Comparison of ENCODE assay signal across 24 mouse cellular contexts in the genomic region with DNA sequence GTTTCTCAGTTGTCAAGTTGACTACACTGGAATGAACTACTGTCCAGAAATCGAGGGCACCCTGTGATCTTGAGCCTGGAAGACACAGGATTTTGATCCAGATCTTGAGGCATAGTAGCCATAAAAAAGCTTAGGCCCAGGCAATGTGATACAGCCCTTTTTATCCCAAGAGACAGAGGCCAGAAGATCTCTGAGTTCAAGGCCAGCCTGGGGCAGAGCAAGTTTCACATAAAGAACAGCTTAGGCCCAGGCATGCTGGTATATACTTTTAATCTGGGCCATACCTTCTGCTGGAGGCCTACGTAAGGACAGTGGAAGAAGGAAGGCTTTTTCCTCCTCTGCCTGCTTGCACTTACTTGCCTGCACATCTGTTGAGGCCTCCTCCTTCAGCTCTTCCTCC. TPM values are rescaled to one million over a fixed set of nuclear protein-coding genes. Genes with fewer than 3 reads are reported as not detected.
DNase-seq lines count a peak whose midpoint lies in the region; ATAC-seq and TF ChIP-seq lines count a peak whose summit lies in the region.
"Had no signal": no experiment of that assay in that cellular context is flagged by ENCODE, and none has a peak within 500 bp of the region (broad histone marks: within the 10 kb centered on the region; RNA-seq: fewer than 3 reads in every experiment).

No protein-coding gene starts in this region.

- peaks cover 11% of the 10 kb centered on the region for H3K4me1 ChIP-seq in midbrain, embryonic 11.5 days (ENCODE audit: control insufficient read depth, insufficient read depth, low read length)
- 0 out of 2 replicates have a peak, but pooled peaks cover 2% of the 10 kb centered on the region for H3K4me1 ChIP-seq in midbrain, postnatal 0 days (ENCODE audit: insufficient read depth, low read length)
- peaks cover 15% of the 10 kb centered on the region for H3K4me1 ChIP-seq in intestine, postnatal 0 days (replicated peaks; ENCODE audit: control insufficient read depth, insufficient read depth, low read length)
- H3K4me1 ChIP-seq: heart, embryonic 15.5 days had no signal

- H3K9me3 ChIP-seq in midbrain, embryonic 11.5 days (ENCODE audit: control insufficient read depth, low read length), result peaks cover 4% of the 10 kb centered on the region; the same call in 1 of the 2 replicates
- peaks cover 5% of the 10 kb centered on the region; the same call in 1 of the 2 replicates for H3K9me3 ChIP-seq in midbrain, postnatal 0 days (ENCODE audit: low read length)
- 0 out of 2 replicates have a peak, but pooled peaks cover 4% of the 10 kb centered on the region for H3K9me3 ChIP-seq in intestine, postnatal 0 days (ENCODE audit: control insufficient read depth)

- peak; percentile 64 for DNase-seq in heart, adult 11 months
- no peak for DNase-seq in heart, adult 18-20 months
- peak; percentile 77 for DNase-seq in midbrain, embryonic 11.5 days (ENCODE audit: low spot score, missing footprints)
- no peak for DNase-seq in midbrain, postnatal 0 days (ENCODE audit: low spot score)
- no peak for DNase-seq in gastrocnemius, adult 18-20 months (ENCODE audit: low spot score)
- no peak for DNase-seq in right cerebral cortex, postnatal 4 days
- DNase-seq: adrenal gland, adult 8-10 months; adrenal gland, postnatal 25 days; cerebellum, adult 18-20 months; cerebellum, adult 9-10 months; cerebellum, postnatal 14 days; gastrocnemius, adult 2 months; gastrocnemius, postnatal 14 days; heart, postnatal 10 days; heart, postnatal 4 days had no signal

- H3K27me3 ChIP-seq in midbrain, embryonic 11.5 days (ENCODE audit: control insufficient read depth, insufficient read depth, low read length), result no peaks in the 10 kb centered on the region
- H3K27me3 ChIP-seq in midbrain, postnatal 0 days (ENCODE audit: insufficient read depth, low read length), result no peaks in the 10 kb centered on the region
- H3K27me3 ChIP-seq in intestine, postnatal 0 days (replicated peaks; ENCODE audit: control insufficient read depth, insufficient read depth, low read length), result no peaks in the 10 kb centered on the region
- H3K27me3 ChIP-seq: forebrain, embryonic 13.5 days; heart, embryonic 12.5 days; heart, embryonic 15.5 days had no signal

- WGBS in midbrain, embryonic 11.5 days, result 73% methylated on average over 2 of the region's 2 CpGs
- WGBS in midbrain, postnatal 0 days, result 91% methylated on average over 2 of the region's 2 CpGs
- 84% methylated on average over 2 of the region's 2 CpGs for WGBS in intestine, postnatal 0 days

- H3K4me3 ChIP-seq in midbrain, embryonic 11.5 days (ENCODE audit: low read depth, low read length), result no peak overlapping the region
- no peak overlapping the region for H3K4me3 ChIP-seq in midbrain, postnatal 0 days (ENCODE audit: low read depth, low read length)
- H3K4me3 ChIP-seq in intestine, postnatal 0 days (ENCODE audit: low read depth, low read length), result no peak overlapping the region
- H3K4me3 ChIP-seq: forebrain, embryonic 10.5 days; forebrain, embryonic 13.5 days; gastrocnemius, adult 2 months; heart, embryonic 12.5 days; heart, embryonic 15.5 days had no signal

- no peak overlapping the region for H3K27ac ChIP-seq in midbrain, embryonic 11.5 days (ENCODE audit: low read depth, low read length)
- no peak overlapping the region for H3K27ac ChIP-seq in midbrain, postnatal 0 days (ENCODE audit: low read depth, low read length)
- peak overlapping the region; percentile 77 for H3K27ac ChIP-seq in intestine, postnatal 0 days (ENCODE audit: low read depth, low read length)
- H3K27ac ChIP-seq: gastrocnemius, adult 2 months; heart, embryonic 15.5 days; hindbrain, embryonic 14.5 days had no signal

- ATAC-seq in midbrain, embryonic 11.5 days (ENCODE audit: low FRiP score), result no peak
- no peak for ATAC-seq in midbrain, postnatal 0 days (ENCODE audit: low FRiP score)
- no peak for ATAC-seq in intestine, postnatal 0 days
- ATAC-seq: activated CD4-positive, CD25-positive, alpha-beta regulatory T cell, adult 4 months; forebrain, embryonic 13.5 days; forebrain, embryonic 16.5 days; hindbrain, postnatal 0 days had no signal

- no peak for TF ChIP-seq CTCF in midbrain, postnatal 0 days (IDR thresholded peaks at IDR 0.05)
- no peak for TF ChIP-seq CTCF in intestine, postnatal 0 days (IDR thresholded peaks at IDR 0.05; ENCODE audit: low read depth)

- H3K9ac ChIP-seq in midbrain, embryonic 11.5 days (ENCODE audit: low read length), result no peak overlapping the region
- H3K9ac ChIP-seq in midbrain, postnatal 0 days (replicated peaks; ENCODE audit: low read length, poor library complexity, severe bottlenecking), result no peak overlapping the region
- no peak overlapping the region for H3K9ac ChIP-seq in intestine, postnatal 0 days (ENCODE audit: low read depth, low read length)
- H3K9ac ChIP-seq: forebrain, embryonic 13.5 days; heart, embryonic 12.5 days; heart, embryonic 15.5 days; hindbrain, embryonic 14.5 days had no signal

- H3K4me2 ChIP-seq in midbrain, embryonic 11.5 days, result no peak overlapping the region
- no peak overlapping the region for H3K4me2 ChIP-seq in midbrain, postnatal 0 days (ENCODE audit: low read depth, low read length, poor library complexity, severe bottlenecking)
- H3K4me2 ChIP-seq in intestine, postnatal 0 days (replicated peaks; ENCODE audit: low read depth), result no peak overlapping the region
- H3K4me2 ChIP-seq: forebrain, embryonic 13.5 days; heart, embryonic 12.5 days; heart, embryonic 15.5 days; hindbrain, embryonic 14.5 days had no signal

- H3K36me3 ChIP-seq in midbrain, embryonic 11.5 days (ENCODE audit: control insufficient read depth, insufficient read depth, low read length), result no peaks in the 10 kb centered on the region
- H3K36me3 ChIP-seq in midbrain, postnatal 0 days (ENCODE audit: insufficient read depth, low read length), result no peaks in the 10 kb centered on the region
- H3K36me3 ChIP-seq in intestine, postnatal 0 days (ENCODE audit: control insufficient read depth, insufficient read depth), result peaks cover 4% of the 10 kb centered on the region; the same call in 1 of the 2 replicates
- H3K36me3 ChIP-seq: heart, embryonic 12.5 days; heart, embryonic 15.5 days had no signal

RNA-seq across cellular contexts. Expression of gene Abat, which starts 51.6 kb away (rescaled TPM):
- 10 to 100 TPM in 1 of 2 experiments, 1 to 10 TPM in 1; 9.8 to 10.2 TPM for total RNA-seq in heart, adult 18-20 months (2021)
- polyA plus RNA-seq in midbrain, embryonic 11.5 days (2014; fragmentation: Nextera tagmentation; extraction: Ambion mirVana), result 18.1 and 19.6 TPM in 2 replicates
- total RNA-seq in midbrain, postnatal 0 days (2014; rRNA removed), result 117 and 137 TPM in 2 replicates
- polyA plus RNA-seq in midbrain, postnatal 0 days (2015; fragmentation: Nextera tagmentation; extraction: Ambion mirVana), result 89.4 and 92.7 TPM in 2 replicates
- 30.8 and 31.0 TPM in 2 replicates for polyA plus RNA-seq in intestine, postnatal 0 days (2015; fragmentation: Nextera tagmentation; extraction: Ambion mirVana)
- total RNA-seq in gastrocnemius, adult 18-20 months (2021), result 1 to 10 TPM; 1.7 to 2.3 TPM

Comparison
In these comparisons a context has a peak if more than half of its experiments do, and no peak if none do; other contexts are left out.
1. DNase-seq: peak in heart, adult 11 months (single experiment) and midbrain, embryonic 11.5 days (single experiment); none in heart, adult 18-20 months (0 of 2), midbrain, postnatal 0 days (single experiment), gastrocnemius, adult 18-20 months (single experiment) and right cerebral cortex, postnatal 4 days (single experiment).
2. RNA of gene Abat, which starts 51.6 kb away (total RNA-seq): 117 to 137 TPM in midbrain, postnatal 0 days; 9.8 to 10.2 TPM in heart, adult 18-20 months and 1.7 to 2.3 TPM in gastrocnemius, adult 18-20 months; every median in the first group is over 10 times any median in the second.